Mouse (Mus musculus) liver, postnatal 0 days (tissue): Measurements from ENCODE around the gene Tmem164.

Source experiments
- CTCF ChIP-seq: sonication (generic); IDR thresholded peaks from 2 replicates; pipeline ENCODE4 v1.5.1; 2016; ENCODE audit warnings: antibody characterized with exemption, low read depth
- EP300 ChIP-seq: IDR thresholded peaks from 2 replicates; pipeline ENCODE4 v1.6.1; 2016; ENCODE audit warnings: antibody characterized with exemption, low read depth, mild to moderate bottlenecking

- TF ChIP-seq CTCF: no peak
- no peak for TF ChIP-seq EP300
Observed at GRCm38 (mm10) chrX:142747428-142747827, 66.2 kb downstream of the Tmem164 start.
